Comparison of ENCODE assay signal across 9 mouse cellular contexts in the genomic region with DNA sequence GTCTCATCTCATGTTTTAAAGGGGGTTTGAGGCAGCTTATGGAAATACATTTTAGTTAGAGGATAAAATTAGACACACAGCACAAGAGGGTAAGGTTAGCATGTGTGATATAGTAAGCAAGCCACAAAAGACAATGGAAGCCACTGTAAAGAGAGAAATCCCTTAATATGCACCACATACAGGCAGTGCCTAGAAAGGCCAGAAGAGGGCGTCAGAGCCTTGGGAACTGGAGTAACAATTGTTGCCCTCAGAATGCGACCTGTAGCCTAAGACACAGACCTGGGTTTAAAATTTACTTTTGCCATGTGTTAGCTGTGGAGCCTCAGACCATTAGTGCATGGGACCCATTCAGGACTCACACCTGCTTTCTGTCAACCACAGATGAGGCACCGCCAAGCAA. TPM values are rescaled to one million over a fixed set of nuclear protein-coding genes. Genes with fewer than 3 reads are reported as not detected.
DNase-seq lines count a peak whose midpoint lies in the region; ATAC-seq and TF ChIP-seq lines count a peak whose summit lies in the region.
"Had no signal": no experiment of that assay in that cellular context is flagged by ENCODE, and none has a peak within 500 bp of the region (broad histone marks: within the 10 kb centered on the region; RNA-seq: fewer than 3 reads in every experiment).

No protein-coding gene starts in this region.

- no peak for ATAC-seq in kidney, embryonic 15.5 days (replicated peaks; ENCODE audit: low FRiP score)
- no peak for ATAC-seq in Patski

- TF ChIP-seq CTCF in kidney, adult 2 months (conservative IDR thresholded peaks at IDR 0.05; ENCODE audit: insufficient read depth, insufficient read length, low read depth, low read length): peak; percentile 39
- peak; percentile 13 to 60; a peak in 2 of 4 replicates for TF ChIP-seq CTCF in CH12.LX (conservative IDR thresholded peaks at IDR 0.05 in 1 of 2, IDR thresholded peaks at IDR 0.05 in 1 of 2; ENCODE audit: low read depth in 2 of 2, low read length in 2 of 2)
- peak; percentile 65 for TF ChIP-seq CTCF in Patski (IDR thresholded peaks at IDR 0.05)

- no peaks in the 10 kb centered on the region for H3K36me3 ChIP-seq in kidney, adult 2 months (ENCODE audit: control insufficient read depth, insufficient read depth, low read length)
- H3K36me3 ChIP-seq in kidney, embryonic 15.5 days: no peaks in the 10 kb centered on the region
- no peaks in the 10 kb centered on the region for H3K36me3 ChIP-seq in CH12.LX (replicated peaks in 1 of 2; ENCODE audit: control insufficient read depth in 1 of 2, insufficient read depth in 1 of 2, low read length in 1 of 2)
- H3K36me3 ChIP-seq: embryonic facial prominence, embryonic 12.5 days had no signal

- peak; percentile 53 for TF ChIP-seq RAD21 in CH12.LX (IDR thresholded peaks at IDR 0.05; ENCODE audit: low read depth, low read length)

- H3K27me3 ChIP-seq in kidney, adult 2 months (replicated peaks; ENCODE audit: control insufficient read depth, insufficient read depth, low read length): no peaks in the 10 kb centered on the region
- H3K27me3 ChIP-seq in kidney, embryonic 15.5 days: no peaks in the 10 kb centered on the region
- H3K27me3 ChIP-seq in CH12.LX (replicated peaks): peaks cover 5% of the 10 kb centered on the region
- no peaks in the 10 kb centered on the region for H3K27me3 ChIP-seq in Patski
- H3K27me3 ChIP-seq: embryonic facial prominence, embryonic 12.5 days had no signal

- no peak overlapping the region for H3K9ac ChIP-seq in kidney, embryonic 15.5 days
- H3K9ac ChIP-seq in CH12.LX (ENCODE audit: insufficient read depth, low read depth): no peak overlapping the region
- H3K9ac ChIP-seq: embryonic facial prominence, embryonic 12.5 days had no signal

- POLR2A ChIA-PET in Patski (lab: Charles Lee): no interaction called here

- no peaks in the 10 kb centered on the region for H3K4me1 ChIP-seq in kidney, adult 2 months (ENCODE audit: control insufficient read depth, insufficient read depth, low read length)
- H3K4me1 ChIP-seq in kidney, embryonic 15.5 days: 0 out of 2 replicates have a peak, but pooled peaks cover 8% of the 10 kb centered on the region
- H3K4me1 ChIP-seq in CH12.LX (ENCODE audit: control insufficient read depth in 1 of 2, insufficient read depth in 2 of 2): no peaks in the 10 kb centered on the region

- dilution Hi-C loops in CH12.LX (cut with MboI; ENCODE audit: extremely low pct_ligation_motif_present, extremely low pct_unique_long_range_greater_than_20kb, low sequenced_read_pairs): no loop called here

- no peaks in the 10 kb centered on the region for H3K9me3 ChIP-seq in kidney, embryonic 15.5 days (replicated peaks)
- H3K9me3 ChIP-seq in CH12.LX (replicated peaks; ENCODE audit: low read length): no peaks in the 10 kb centered on the region
- H3K9me3 ChIP-seq: embryonic facial prominence, embryonic 12.5 days had no signal

- in situ Hi-C loops in CH12.LX (cut with MboI; ENCODE audit: low pct_ligation_motif_present, low pct_unique_long_range_greater_than_20kb, low sequenced_read_pairs) (no loop called here), Patski (cut with MboI; ENCODE audit: low pct_unique_long_range_greater_than_20kb) (no loop called here)

- DNase-seq in kidney, adult 2 months: no peak
- DNase-seq in CH12.LX (ENCODE audit: extremely low read depth) (peak; percentile 22), Patski (ENCODE audit: low read depth, low spot score) (no peak)
- DNase-seq in kidney, postnatal 14 days: peak; percentile 4
- peak; percentile 26 for DNase-seq in thymus, postnatal 25 days
- no peak for DNase-seq in urinary bladder, postnatal 36 days (ENCODE audit: low spot score in 2 of 2)
- no peak for DNase-seq in spleen, adult 12 weeks (ENCODE audit: low spot score)

- no peak overlapping the region for H3K27ac ChIP-seq in kidney, adult 2 months (ENCODE audit: insufficient read depth, low read depth, low read length)
- H3K27ac ChIP-seq in kidney, embryonic 15.5 days: no peak overlapping the region
- no peak overlapping the region for H3K27ac ChIP-seq in CH12.LX (ENCODE audit: insufficient read depth, low read depth)
- H3K27ac ChIP-seq: embryonic facial prominence, embryonic 12.5 days had no signal

- H3K4me3 ChIP-seq in kidney, adult 2 months (ENCODE audit: insufficient read depth, low read depth, low read length): no peak overlapping the region
- no peak overlapping the region for H3K4me3 ChIP-seq in kidney, embryonic 15.5 days (replicated peaks)
- no peak overlapping the region for H3K4me3 ChIP-seq in CH12.LX (replicated peaks in 1 of 3; ENCODE audit: low read depth in 2 of 3, low read length in 2 of 3, poor library complexity in 1 of 3)
- H3K4me3 ChIP-seq: embryonic facial prominence, embryonic 12.5 days had no signal

- TF ChIP-seq EP300 in CH12.LX (IDR thresholded peaks at IDR 0.05; ENCODE audit: low read length): no peak

- 46% methylated on average over 3 of the region's 3 CpGs for WGBS in kidney, adult 2 months
- 38% methylated on average over 3 of the region's 3 CpGs for WGBS in kidney, embryonic 15.5 days

- no peak overlapping the region for H3K4me2 ChIP-seq in kidney, embryonic 15.5 days
- no peak overlapping the region for H3K4me2 ChIP-seq in CH12.LX (ENCODE audit: insufficient read depth, low read depth, poor library complexity, severe bottlenecking)
- H3K4me2 ChIP-seq: embryonic facial prominence, embryonic 12.5 days had no signal

- no peaks in the 10 kb centered on the region for H3K79me2 ChIP-seq in CH12.LX (replicated peaks; ENCODE audit: control insufficient read depth, extremely low read depth, insufficient read depth, poor library complexity, severe bottlenecking)

- CTCF ChIA-PET in Patski (lab: Charles Lee): interaction anchor here (1.6 kb wide), 1 partner anchor 272 kb away, joined by 3 read pairs; no protein-coding TSS in a partner anchor

- TF ChIP-seq POLR2A in kidney, adult 2 months (IDR thresholded peaks at IDR 0.05; ENCODE audit: low read depth, low read length): no peak
- TF ChIP-seq POLR2A in CH12.LX (IDR thresholded peaks at IDR 0.05; ENCODE audit: low read depth, low read length): no peak

TF ChIP-seq in CH12.LX, 34 proteins besides CTCF, POLR2A, EP300 and RAD21:
- no peak for TF ChIP-seq MXI1 (IDR thresholded peaks at IDR 0.05; ENCODE audit: low read depth, low read length)
- peak; percentile 40 for TF ChIP-seq SMC3 (IDR thresholded peaks at IDR 0.05; ENCODE audit: low read depth, low read length)
- no peak for TF ChIP-seq MAFK (IDR thresholded peaks at IDR 0.05; ENCODE audit: insufficient replicate concordance, low read length)
- no peak for TF ChIP-seq TBP (conservative IDR thresholded peaks at IDR 0.05; ENCODE audit: low read depth, low read length)
- TF ChIP-seq CHD1 (IDR thresholded peaks at IDR 0.05; ENCODE audit: low read depth, low read length): no peak
- no peak for TF ChIP-seq MAX (IDR thresholded peaks at IDR 0.05; ENCODE audit: low read length)
- no peak for TF ChIP-seq USF1 (IDR thresholded peaks at IDR 0.05; ENCODE audit: low read depth, low read length)
- no peak for TF ChIP-seq JUN (IDR thresholded peaks at IDR 0.05; ENCODE audit: insufficient read depth, low read depth, low read length)

RNA-seq across cellular contexts. Expression of gene Garnl3, which starts 54.2 kb away (rescaled TPM):
- polyA plus RNA-seq in kidney, adult 2 months (2012; rRNA removed): 1.1 and 1.2 TPM in 2 replicates
- polyA plus RNA-seq in kidney, embryonic 15.5 days (2015; fragmentation: Nextera tagmentation; extraction: Ambion mirVana): 11.2 and 14.0 TPM in 2 replicates
- total RNA-seq in CH12.LX (2012; rRNA removed) (0.08 and 0.25 TPM in 2 replicates), CH12.LX (2014; rRNA removed) (0.49 TPM in 1 of 2 replicates, not detected in the other)
- polyA plus RNA-seq in CH12.LX (2012; ENCODE audit: insufficient read length, low read depth) (0.16 and 0.19 TPM in 2 replicates), Patski (2021) (14.2 TPM)

Comparison
In these comparisons a context has a peak if more than half of its experiments do, and no peak if none do; other contexts are left out.
1. DNase-seq: peak in CH12.LX (single experiment), kidney, postnatal 14 days (single experiment) and thymus, postnatal 25 days (single experiment); none in kidney, adult 2 months (single experiment), Patski (single experiment), urinary bladder, postnatal 36 days (0 of 2) and spleen, adult 12 weeks (single experiment).
2. Peak in every context shown above with its lines, with median percentiles within 50 percentile points of each other: CTCF ChIP-seq.